Mouse (Mus musculus) forebrain, embryonic 10.5 days (tissue): Measurements from ENCODE around the gene Apom. TPM values are rescaled to one million over a fixed set of nuclear protein-coding genes. Genes with fewer than 3 reads are reported as not detected.
A peak's percentile ranks its signal among the peaks of the same experiment; 100 is the strongest.

Experiments used
- DNase-seq: peaks from one replicate; pipeline ENCODE4 v3.0.0-alpha.2; 2017; ENCODE audit warnings: low spot score; ENCODE audit errors: extremely low spot score
- H3K27ac ChIP-seq: fragments of 300-500 bp; sonication (generic); 2 replicates; pipeline ENCODE4 v1.5.1; 2016; ENCODE audit warnings: mild to moderate bottlenecking
- H3K27me3 ChIP-seq: fragments of 300-500 bp; sonication (generic); 2 replicates; pipeline ENCODE4 v1.6.1; 2016; ENCODE audit warnings: mild to moderate bottlenecking; ENCODE audit not compliant: poor library complexity, severe bottlenecking
- H3K36me3 ChIP-seq: fragments of 300-500 bp; sonication (generic); replicated peaks from 2 replicates; pipeline ENCODE4 v1.6.1; 2016; ENCODE audit warnings: mild to moderate bottlenecking, moderate library complexity
- H3K4me1 ChIP-seq: fragments of 300-500 bp; sonication (generic); 2 replicates; pipeline ENCODE4 v1.6.1; 2016
- H3K4me3 ChIP-seq: fragments of 300-500 bp; sonication (generic); 2 replicates; pipeline ENCODE4 v1.5.1; 2016; ENCODE audit warnings: mild to moderate bottlenecking, moderate library complexity
- H3K9me3 ChIP-seq: fragments of 300-500 bp; sonication (generic); 2 replicates; pipeline ENCODE4 v1.6.1; 2016; ENCODE audit warnings: mild to moderate bottlenecking, moderate library complexity
- WGBS: fragments of 180-500 bp; shearing (Covaris S2); methylation state at CpG from one replicate; pipeline ENCODE4 v1.1.7; 2016; 5-methylcytosine and 5-hydroxymethylcytosine counted together
- polyA plus RNA-seq: library from polyadenylated mRNA; unstranded; fragments of >200 nt; fragmentation: Nextera tagmentation; extraction: Ambion mirVana; gene quantifications from 2 replicates; pipeline ENCODE4 v1.2.1, GENCODE M21; 2016

Gene Apom
- 0.74 and 0.97 TPM in 2 replicates for polyA plus RNA-seq

- no peak within 1 kb of the TSS for H3K27ac ChIP-seq
- no peak for DNase-seq
- H3K4me1 ChIP-seq = peaks cover 26% of the 10 kb centered on the region
- H3K27me3 ChIP-seq = no peaks in the 10 kb centered on the region
- peaks cover 20% of the 10 kb centered on the region for H3K36me3 ChIP-seq
- H3K4me3 ChIP-seq = no peak within 1 kb of the TSS
- H3K9me3 ChIP-seq = no peaks in the 10 kb centered on the region
- WGBS = 86% methylated on average over 15 of the region's 15 CpGs
Measured at GRCm38 (mm10) chr17:35131500-35132173, at the start of gene Apom. TSS of gene Apom (minus strand) at chr17:35132050.

DNA sequence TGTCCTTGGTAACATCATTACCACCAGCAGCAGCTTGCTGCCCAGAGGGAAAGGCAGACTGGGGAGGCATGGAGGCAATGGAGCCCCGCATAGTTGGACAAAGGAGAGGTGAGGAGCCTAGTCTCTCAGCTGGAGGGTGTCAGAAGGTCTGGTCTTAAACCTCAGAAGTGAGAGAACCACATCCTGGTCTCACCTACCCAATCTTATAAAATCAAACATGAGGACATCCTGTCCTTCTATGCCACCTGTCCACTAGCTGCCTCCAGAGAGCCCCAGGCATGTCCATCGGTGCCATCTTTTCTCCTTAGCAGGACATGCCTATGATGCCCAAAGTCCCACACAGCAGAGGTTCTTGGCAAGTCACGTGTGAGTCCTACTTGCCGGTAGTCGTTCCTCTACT is 48.2 kb upstream of the Apom start:
- WGBS = 92% methylated on average over 5 of the region's 5 CpGs
- no peaks in the 10 kb centered on the region for H3K9me3 ChIP-seq
- no peaks in the 10 kb centered on the region for H3K27me3 ChIP-seq
- H3K4me1 ChIP-seq = 0 out of 2 replicates have a peak, but pooled peaks cover 3% of the 10 kb centered on the region
- DNase-seq = no peak
- H3K36me3 ChIP-seq = no peaks in the 10 kb centered on the region
- H3K27ac ChIP-seq = no peak overlapping the region
- no peak overlapping the region for H3K4me3 ChIP-seq

DNA sequence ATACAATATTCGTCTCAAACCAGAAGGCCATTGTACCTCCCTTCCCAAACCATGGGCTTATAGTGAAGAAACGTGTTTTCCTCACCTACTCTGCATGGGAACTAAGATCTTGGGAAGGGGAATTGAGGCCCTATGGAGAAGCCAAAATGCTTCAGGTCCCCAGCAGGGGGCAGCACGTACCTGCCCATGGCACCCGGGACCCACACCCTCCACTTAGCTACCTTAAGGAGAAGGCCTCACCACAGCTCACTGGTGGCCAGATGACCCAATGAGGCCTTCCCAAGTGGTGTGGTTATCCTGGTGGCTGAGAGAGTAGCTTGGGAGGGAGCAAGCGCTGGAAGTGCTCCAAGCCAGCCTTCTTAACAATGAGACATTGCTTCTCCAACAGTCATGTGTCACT is 46.7 kb upstream of the Apom start:
- Histone ChIP-seq H3K27me3 (no peaks in the 10 kb centered on the region), H3K9me3 (no peaks in the 10 kb centered on the region), H3K4me3 (no peak overlapping the region), H3K36me3 (no peaks in the 10 kb centered on the region), H3K4me1 (0 out of 2 replicates have a peak, but pooled peaks cover 3% of the 10 kb centered on the region), H3K27ac (no peak overlapping the region)
- DNase-seq = peak; percentile 64
- 16% methylated on average over 5 of the region's 5 CpGs for WGBS

DNA sequence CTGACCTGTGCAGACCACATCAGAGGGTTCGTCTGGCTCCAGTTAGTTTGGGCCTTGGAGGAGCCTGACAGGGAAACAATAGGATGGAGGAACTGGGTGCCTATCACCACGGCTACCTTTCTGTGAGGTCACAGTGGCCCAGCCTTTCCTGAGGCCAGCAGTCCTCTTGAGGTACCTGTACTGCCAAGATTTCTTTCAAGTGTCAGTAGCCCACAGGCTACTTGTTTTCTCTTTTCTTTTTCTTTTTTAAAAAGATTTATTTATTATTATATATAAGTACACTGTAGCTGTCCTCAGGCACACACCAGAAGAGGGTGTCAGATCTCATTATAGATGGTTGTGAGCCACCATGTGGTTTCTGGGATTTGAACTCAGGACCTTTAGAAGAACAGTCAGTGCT is 44.1 kb upstream of the Apom start, which contains the start of gene Aif1:
TSS of gene Aif1 (minus strand) at position 101 of the 400 bp plus-strand sequence.
- Histone ChIP-seq H3K4me1 (0 out of 2 replicates have a peak, but pooled peaks cover 3% of the 10 kb centered on the region), H3K27me3 (no peaks in the 10 kb centered on the region), H3K27ac (no peak within 1 kb of the TSS), H3K4me3 (no peak within 1 kb of the TSS), H3K9me3 (no peaks in the 10 kb centered on the region), H3K36me3 (no peaks in the 10 kb centered on the region)
- no peak for DNase-seq
- 57% methylated on average over 2 of the region's 2 CpGs for WGBS

DNA sequence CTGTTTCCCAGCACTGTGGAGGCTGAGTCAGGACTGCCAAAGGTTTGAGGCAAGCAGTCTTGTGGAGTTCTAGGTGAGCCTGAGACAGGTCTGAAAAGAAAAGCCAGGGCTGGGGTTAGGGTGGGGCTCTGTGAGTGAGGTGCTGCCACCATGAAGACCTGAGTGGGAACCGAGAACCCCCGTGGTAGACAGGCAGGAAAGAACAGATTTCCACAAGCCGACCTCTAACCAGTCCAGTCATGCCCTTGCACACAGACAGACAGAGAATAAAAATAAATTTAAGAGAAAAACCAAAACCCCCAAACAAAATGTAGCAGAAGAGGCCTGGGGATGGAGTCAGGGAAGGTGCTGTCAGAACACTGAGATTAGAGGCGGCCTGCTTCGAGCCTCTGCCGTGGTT is 43.5 kb upstream of the Apom start:
- Histone ChIP-seq H3K36me3 (no peaks in the 10 kb centered on the region), H3K27ac (no peak overlapping the region), H3K9me3 (no peaks in the 10 kb centered on the region), H3K4me1 (0 out of 2 replicates have a peak, but pooled peaks cover 3% of the 10 kb centered on the region), H3K27me3 (no peaks in the 10 kb centered on the region), H3K4me3 (no peak overlapping the region)
- no peak for DNase-seq
- 81% methylated on average over 6 of the region's 6 CpGs for WGBS

DNA sequence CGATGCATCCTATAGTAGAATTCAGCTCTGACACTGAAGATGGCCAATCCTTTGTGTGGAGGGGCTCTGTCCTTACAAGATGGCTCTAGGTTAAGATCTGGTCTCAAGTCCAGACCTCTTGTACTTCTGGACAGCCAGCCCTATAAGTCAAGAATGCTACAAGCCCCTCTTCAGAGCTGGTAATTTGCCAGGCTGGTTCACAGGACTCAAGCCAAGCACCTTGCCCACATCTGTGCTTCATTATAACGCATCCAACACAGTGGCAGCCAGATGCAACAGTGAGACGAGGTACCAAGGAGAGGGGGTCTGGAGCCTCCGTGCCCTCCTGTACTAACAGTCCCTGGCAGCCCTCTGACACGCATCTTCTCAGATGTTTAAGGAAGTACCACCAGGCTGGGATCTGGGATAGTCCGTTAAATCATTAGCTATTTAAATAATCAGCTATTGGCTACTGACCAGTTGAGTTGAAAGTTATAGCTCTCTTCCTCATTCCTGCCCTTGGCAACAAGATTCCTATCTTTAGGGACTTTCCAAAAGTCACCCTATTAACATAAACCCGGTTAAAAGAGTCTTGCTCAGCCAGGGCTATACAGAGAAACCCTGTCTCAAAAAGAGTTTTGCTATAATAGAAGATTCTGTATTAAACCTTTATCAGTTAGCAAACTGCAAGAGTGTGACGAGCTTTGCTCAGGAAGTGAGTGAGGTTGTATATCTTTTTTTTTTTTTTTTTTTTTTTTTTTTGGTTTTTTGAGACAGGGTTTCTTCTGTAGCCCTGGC is 42.5 kb upstream of the Apom start:
- 0 out of 2 replicates have a peak, but pooled peaks cover 3% of the 10 kb centered on the region for H3K4me1 ChIP-seq
- DNase-seq = no peak
- no peaks in the 10 kb centered on the region for H3K27me3 ChIP-seq
- H3K4me3 ChIP-seq = no peak overlapping the region
- H3K36me3 ChIP-seq = no peaks in the 10 kb centered on the region
- no peaks in the 10 kb centered on the region for H3K9me3 ChIP-seq
- no peak overlapping the region for H3K27ac ChIP-seq
- WGBS = 79% methylated on average over 8 of the region's 8 CpGs

DNA sequence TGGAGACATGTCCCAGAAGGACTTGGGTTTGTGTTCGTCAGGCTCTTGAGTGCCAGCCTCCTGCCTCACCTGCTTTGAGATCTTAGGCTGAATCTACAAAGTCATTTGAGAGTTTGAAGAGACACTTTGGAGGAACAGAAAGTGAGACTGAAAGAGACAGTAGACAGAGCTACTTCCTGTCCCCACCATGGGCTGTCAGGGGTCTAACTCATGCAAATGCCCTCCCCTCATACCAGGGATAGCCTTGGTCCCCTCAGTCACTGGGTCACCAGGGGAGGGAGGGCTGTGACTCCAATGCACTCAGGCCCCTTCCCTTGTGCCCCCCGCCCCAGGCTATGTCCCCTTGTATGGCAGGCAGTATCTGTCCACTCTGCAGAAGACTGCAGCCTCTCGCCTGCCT is 41.5 kb upstream of the Apom start:
- Histone ChIP-seq H3K36me3 (no peaks in the 10 kb centered on the region), H3K4me1 (0 out of 2 replicates have a peak, but pooled peaks cover 3% of the 10 kb centered on the region), H3K27ac (no peak overlapping the region), H3K9me3 (no peaks in the 10 kb centered on the region), H3K27me3 (no peaks in the 10 kb centered on the region), H3K4me3 (no peak overlapping the region)
- DNase-seq = no peak
- 77% methylated on average over 3 of the region's 3 CpGs for WGBS

DNA sequence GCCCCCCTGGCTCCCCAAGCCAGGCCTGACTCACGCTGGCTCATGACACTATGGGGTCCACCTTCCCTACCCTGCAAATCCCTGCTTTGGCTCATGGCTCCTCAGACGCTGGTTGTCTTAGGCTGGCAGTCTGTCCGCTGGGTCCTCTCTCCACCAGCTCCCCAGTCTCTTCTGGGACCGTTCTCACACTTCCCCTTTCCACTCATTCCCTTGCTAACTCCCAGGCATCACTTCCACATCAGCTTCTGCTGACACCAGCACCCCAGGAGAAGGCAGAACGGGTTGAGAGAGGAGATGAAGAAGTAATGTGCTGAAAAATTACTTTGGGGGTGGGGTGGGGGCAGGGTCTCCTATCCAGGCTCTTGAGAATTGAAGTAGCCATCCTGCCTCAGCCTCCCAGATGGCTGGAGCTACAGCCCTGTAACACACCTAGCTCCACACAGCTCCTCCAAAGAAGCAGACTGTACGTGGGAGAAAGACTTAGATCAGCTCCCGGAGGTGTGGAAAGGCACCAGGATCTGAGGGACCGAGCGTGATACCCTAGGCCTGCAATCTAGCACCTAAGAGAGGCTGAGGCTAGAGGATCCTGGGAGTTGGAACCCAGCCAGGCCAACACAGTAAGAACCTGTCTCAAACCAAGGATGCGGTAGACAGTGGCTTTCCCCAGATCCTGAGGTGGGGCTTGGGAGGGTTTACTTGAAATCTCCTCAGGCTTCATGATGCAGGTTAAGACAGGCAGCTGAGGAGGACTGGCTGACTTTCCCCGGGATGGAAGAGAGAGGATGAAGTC is 40.8 kb upstream of the Apom start:
- Histone ChIP-seq H3K4me3 (no peak overlapping the region), H3K4me1 (0 out of 2 replicates have a peak, but pooled peaks cover 3% of the 10 kb centered on the region), H3K27me3 (no peaks in the 10 kb centered on the region), H3K9me3 (no peaks in the 10 kb centered on the region), H3K27ac (no peak overlapping the region), H3K36me3 (no peaks in the 10 kb centered on the region)
- 76% methylated on average over 11 of the region's 11 CpGs for WGBS
- no peak for DNase-seq

GRCm38 (mm10) chr17:35168541-35169207 is 36.8 kb upstream of the Apom start:
- Histone ChIP-seq H3K36me3 (no peaks in the 10 kb centered on the region; the same call in 1 of the 2 replicates), H3K9me3 (no peaks in the 10 kb centered on the region), H3K4me1 (peaks cover 12% of the 10 kb centered on the region), H3K27ac (0 out of 2 replicates have a peak overlapping the region, but pooled peaks have one; percentile 17), H3K27me3 (no peaks in the 10 kb centered on the region), H3K4me3 (no peak overlapping the region)
- 25% methylated on average over 4 of the region's 4 CpGs for WGBS
- DNase-seq = no peak

GRCm38 (mm10) chr17:35167794-35168193 is 35.9 kb upstream of the Apom start:
- Histone ChIP-seq H3K4me1 (peaks cover 21% of the 10 kb centered on the region), H3K4me3 (no peak overlapping the region), H3K9me3 (no peaks in the 10 kb centered on the region), H3K27me3 (no peaks in the 10 kb centered on the region), H3K27ac (no peak overlapping the region), H3K36me3 (peaks cover 6% of the 10 kb centered on the region)
- 88% methylated on average over 7 of the region's 7 CpGs for WGBS
- no peak for DNase-seq

- H3K9me3 ChIP-seq = no peaks in the 10 kb centered on the region
- 74% methylated on average over 8 of the region's 8 CpGs for WGBS
- H3K36me3 ChIP-seq = peaks cover 19% of the 10 kb centered on the region
- no peaks in the 10 kb centered on the region for H3K27me3 ChIP-seq
- DNase-seq = no peak
- H3K4me3 ChIP-seq = peak overlapping the region; percentile 99
- peak overlapping the region; percentile 99 for H3K27ac ChIP-seq
- H3K4me1 ChIP-seq = peaks cover 34% of the 10 kb centered on the region
Measured at GRCm38 (mm10) chr17:35166352-35167035, 34.6 kb upstream of the Apom start.
